Mouse (Mus musculus) adrenal gland, postnatal 36 days (tissue): ENCODE measurements around the gene Inip. TPM values are rescaled to one million over a fixed set of nuclear protein-coding genes. Genes with fewer than 3 reads are reported as not detected.

ENCODE experiments used
- DNase-seq, 2 experiments: peaks; one replicate each; pipeline ENCODE4 v3.0.0; 2021; ENCODE audit warnings: mixed read lengths in 1 of 2
- long read RNA-seq, 2 experiments: library from polyadenylated mRNA; stranded (forward); transcript quantifications; one replicate each; pipeline ENCODE4 v2.0.0; 2021; ENCODE audit warnings: borderline sequencing depth in 2 of 2
- total RNA-seq, 2 experiments: library from RNA; stranded (reverse); gene quantifications; 2 replicates each; pipeline ENCODE4 v1.2.3; 2021

Inip gene
- 10 to 100 TPM; 14.0 to 18.1 TPM for total RNA-seq
- long read RNA-seq, experiment 1, transcript Inip-201 (5 exons, 3,237 nt) = major isoform, 7 of 15 reads
- long read RNA-seq, experiment 1, transcript Inip-202 (4 exons, 1,438 nt) = minor isoform, 5 of 15 reads
- long read RNA-seq, experiment 1, partial matches to known transcripts = 0 of 15 reads
- long read RNA-seq, experiment 1, other reads (novel, unspliced or antisense) = 3 of 15 reads
- long read RNA-seq, experiment 2, partial matches to known transcripts = 0 of 6 reads
- long read RNA-seq, experiment 2, other reads (novel, unspliced or antisense) = 1 of 6 reads

- DNase-seq = no peak
These were observed at the start of gene Inip for GRCm38 (mm10) chr4:59801489-59801888. Gene Inip, minus strand, starts transcription at chr4:59801589.

DNA sequence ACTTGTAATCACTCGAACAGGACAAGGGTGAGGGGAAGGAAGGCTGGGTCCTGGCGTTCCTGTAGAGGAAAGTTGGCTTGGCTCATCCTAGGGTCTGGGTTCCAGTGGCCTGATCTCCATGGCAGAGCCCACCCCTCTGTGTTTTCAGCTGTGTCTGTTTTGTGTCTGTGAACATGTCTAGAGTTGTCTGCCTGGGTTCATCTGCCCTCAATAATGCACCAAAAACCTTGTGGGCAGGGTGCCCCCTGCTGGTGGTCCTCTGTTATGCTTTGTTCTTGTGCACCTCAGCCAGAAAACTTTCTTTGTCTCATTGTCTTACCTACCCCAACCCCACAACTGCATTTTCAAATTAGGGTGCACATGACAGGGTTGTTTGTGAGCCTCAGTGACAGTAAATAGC lies 48.8 kb upstream of the Inip start:
- peak; percentile 79 to 88 for DNase-seq

- no peak for DNase-seq
These were observed 46.1 kb upstream of the Inip start for GRCm38 (mm10) chr4:59847447-59847846.

GRCm38 (mm10) chr4:59845245-59845637 lies 43.9 kb upstream of the Inip start:
- no peak for DNase-seq

DNA sequence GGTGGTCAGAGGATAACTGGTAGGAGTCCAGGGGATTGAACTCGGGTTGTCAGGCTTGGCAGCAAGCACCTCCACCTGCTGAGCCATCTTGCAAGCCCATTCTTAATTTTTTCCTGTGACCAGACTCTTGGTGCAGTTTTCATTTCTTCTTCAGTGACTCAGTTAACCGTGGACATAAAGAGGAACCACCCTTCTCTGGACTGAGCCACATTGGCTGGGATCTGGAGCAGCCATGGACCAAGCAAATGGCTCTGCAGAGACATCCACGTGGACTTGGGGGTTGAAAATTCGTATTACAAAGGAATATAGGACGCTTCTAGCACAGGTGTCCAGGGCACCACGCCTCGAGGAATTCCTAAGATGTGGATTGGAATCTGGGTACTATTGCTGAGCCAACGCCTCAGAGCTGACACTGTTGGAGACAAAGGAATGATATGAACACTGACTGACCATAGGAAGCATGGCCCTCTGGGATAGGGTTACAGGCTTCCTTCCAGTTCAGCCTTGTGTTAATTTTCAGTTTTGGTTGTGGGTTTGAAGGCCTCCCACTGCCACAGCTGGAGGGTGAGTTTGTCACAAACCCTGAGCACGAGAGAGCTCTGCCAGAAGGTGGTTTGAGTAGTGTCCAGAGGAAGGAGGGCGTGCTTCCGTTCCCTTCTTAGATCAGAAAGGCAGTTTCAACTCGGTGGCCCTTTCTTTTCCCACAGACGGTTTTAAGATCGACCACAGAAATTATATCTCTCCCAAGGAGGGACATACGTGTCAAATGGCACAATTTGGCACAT lies 43.3 kb upstream of the Inip start:
- DNase-seq = no peak

DNA sequence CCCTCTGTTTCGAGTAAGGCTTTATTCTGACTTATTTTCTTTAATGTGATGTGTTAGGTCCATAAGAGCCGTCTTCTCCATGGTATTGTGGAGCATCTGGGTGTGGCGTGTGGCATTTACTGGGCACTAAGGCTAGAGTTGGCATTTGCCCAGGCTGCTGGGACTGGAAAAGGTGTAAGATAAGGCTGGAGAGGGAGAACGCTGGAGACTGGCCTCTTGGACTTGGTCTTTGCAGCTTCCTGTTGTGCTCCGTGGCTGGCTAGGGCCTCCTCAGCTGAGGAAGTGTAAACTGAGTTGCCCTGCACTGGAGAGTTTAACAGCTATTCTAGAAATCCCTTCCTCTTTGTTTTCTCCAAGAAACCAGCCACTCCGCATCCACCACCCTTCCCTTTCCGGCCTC lies 36.3 kb upstream of the Inip start:
- DNase-seq = peak; percentile 3 to 18

- no peak for DNase-seq
These were observed 31.4 kb upstream of the Inip start for GRCm38 (mm10) chr4:59832810-59833209.

- DNase-seq = no peak
These were observed 29.6 kb upstream of the Inip start for GRCm38 (mm10) chr4:59831038-59831437.

GRCm38 (mm10) chr4:59829072-59829471 lies 27.7 kb upstream of the Inip start:
- no peak for DNase-seq

GRCm38 (mm10) chr4:59826381-59826780 lies 25.0 kb upstream of the Inip start:
- no peak for DNase-seq

DNA sequence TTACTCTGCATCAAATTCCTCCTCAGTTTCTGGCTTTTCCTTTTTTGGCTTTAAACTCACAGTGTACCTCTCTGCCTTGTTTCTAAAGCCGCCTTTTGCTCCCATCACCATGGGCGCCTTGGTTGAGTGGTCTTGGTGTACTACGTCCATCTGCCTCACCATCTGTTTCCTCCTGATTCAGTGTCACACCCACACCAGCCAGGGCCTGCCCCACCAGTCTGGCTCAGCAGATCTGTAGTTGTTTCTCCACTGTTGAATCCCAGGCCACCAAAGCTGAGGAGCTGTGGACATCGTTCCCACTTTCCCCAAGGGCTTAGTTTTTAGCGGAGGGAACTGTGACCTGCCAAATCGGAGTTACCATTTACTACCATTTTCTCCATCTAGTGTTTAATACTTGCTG lies 24.2 kb upstream of the Inip start:
- no peak for DNase-seq

GRCm38 (mm10) chr4:59824860-59825259 lies 23.5 kb upstream of the Inip start:
- DNase-seq = no peak

- DNase-seq = no peak
These were observed 22.1 kb upstream of the Inip start for GRCm38 (mm10) chr4:59823470-59823869.

DNA sequence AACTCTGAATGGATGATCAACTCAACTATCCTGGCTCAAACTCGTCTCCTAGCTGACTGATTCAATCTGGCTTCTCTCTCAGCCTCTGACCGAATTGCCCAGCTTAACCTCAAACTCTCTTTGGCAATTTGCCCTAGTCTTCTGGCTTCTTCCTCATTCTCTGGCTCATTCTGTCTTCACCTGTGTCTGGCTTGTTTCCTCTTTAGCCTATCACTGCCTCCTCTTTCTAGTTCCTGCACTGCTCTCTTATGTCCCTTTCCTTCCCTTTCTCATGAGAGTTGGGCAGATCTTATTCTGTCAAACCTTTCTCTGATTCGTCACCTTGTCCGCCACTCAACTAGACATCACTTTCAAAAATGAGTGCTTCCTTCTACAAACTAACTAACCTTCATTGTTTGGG lies 20.7 kb upstream of the Inip start:
- no peak for DNase-seq

DNA sequence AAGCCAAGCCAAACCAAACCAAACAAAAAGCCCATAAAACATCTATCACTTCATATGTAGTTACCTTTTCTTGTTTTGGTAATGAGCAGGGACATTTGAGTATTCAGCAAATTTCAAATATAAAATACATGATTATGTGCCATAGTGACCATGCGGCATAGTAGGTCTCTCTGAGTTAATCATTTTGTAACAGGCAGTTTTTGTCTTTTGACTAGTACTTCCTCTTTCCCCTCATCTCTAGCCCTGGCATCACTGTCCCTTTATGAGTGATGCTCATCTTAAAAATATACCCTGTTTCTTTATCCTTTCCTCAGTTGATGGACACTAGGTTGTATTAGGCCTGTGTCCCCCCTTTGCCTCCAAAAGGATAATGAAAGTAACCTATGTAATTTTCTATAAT lies 20.1 kb upstream of the Inip start:
- no peak for DNase-seq

DNA sequence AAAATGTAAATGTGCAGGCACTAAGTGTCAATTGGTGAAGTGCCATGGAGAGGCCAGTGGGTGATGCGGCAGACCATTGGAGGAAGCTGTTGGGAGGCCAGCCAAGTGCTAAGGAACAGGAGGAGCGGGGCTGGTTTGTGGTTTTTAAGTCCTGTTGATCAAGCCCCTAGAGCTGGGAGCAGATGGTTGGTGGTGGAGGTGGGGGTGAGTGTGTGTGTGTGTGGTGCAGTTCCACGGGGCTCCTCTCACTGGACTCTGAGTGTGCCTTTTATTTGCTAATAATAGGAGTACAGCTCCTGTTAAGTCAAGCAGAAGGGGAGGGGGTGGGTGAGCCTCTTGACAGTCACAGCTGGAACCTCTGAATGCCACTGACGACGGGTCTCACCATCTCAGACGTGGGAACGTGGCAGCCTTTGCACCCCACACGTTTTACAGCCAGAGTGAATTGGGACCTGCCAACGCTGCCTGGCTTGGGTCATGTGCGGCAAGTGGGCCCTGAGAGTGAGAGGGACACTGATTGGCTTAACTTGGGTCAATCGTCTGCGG lies 18.2 kb upstream of the Inip start:
- DNase-seq = no peak

DNA sequence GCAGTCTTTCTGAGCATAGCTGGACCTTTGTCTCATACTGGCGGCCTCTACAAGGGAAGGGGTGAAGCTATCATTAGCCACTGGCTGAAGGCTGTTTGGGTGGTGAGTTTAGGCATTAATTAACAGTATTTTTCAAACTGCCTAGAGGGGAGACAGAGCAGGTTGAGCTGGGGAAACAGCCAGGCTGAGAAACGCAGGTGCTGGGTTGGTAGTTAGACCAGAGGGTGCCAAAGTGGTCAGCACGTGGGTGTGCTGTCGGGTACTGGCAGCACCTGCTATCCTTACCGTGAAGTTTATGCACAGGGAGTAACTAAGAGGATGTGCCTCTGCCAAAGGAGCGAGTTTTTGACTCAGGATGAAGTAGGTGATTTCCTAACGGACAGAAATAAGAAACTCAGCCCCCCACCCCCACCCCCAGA lies 17.7 kb upstream of the Inip start:
- DNase-seq = no peak

DNA sequence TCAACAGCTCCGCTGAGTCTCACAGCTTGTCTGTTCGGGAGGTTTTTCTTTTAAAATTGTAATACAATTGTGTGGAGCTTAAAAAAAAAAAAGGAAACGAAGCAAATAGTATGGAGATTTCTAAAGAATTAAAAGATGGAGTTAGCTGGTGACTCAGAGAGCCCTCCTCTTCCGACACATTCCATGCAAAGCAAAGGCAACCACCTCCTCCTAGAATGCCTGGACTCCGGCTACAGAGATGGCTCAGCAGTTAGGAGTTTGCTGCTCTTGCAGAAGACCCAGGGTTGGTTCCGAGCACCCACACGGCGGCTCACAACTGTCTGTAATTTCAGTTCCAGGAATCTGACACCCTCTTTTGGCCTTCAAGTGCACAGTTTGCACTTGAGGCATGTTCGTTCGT lies 17.1 kb upstream of the Inip start:
- DNase-seq = no peak

DNA sequence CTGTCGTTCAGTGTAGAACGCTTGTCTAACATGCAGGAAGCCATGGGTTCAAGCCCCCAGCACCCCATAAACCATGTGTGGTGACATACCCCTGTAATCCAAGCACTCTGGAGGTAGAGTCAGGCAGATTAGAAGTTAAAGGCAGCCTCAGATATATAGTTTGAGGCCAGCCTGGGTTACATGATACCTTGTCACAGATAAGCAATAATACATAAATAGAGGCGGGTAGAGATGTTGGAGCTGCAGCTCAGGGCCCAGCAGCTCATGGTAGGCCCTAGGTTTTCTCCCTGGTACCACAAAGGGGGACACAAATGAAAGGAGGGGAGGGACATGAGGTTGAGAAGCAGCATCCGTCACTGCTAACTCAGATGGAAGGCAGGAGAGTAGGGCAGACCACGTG lies 16.4 kb upstream of the Inip start:
- DNase-seq = no peak

GRCm38 (mm10) chr4:59816477-59816876 lies 15.1 kb upstream of the Inip start:
- no peak for DNase-seq

- DNase-seq = no peak
These were observed 14.6 kb upstream of the Inip start for GRCm38 (mm10) chr4:59816016-59816415.

DNA sequence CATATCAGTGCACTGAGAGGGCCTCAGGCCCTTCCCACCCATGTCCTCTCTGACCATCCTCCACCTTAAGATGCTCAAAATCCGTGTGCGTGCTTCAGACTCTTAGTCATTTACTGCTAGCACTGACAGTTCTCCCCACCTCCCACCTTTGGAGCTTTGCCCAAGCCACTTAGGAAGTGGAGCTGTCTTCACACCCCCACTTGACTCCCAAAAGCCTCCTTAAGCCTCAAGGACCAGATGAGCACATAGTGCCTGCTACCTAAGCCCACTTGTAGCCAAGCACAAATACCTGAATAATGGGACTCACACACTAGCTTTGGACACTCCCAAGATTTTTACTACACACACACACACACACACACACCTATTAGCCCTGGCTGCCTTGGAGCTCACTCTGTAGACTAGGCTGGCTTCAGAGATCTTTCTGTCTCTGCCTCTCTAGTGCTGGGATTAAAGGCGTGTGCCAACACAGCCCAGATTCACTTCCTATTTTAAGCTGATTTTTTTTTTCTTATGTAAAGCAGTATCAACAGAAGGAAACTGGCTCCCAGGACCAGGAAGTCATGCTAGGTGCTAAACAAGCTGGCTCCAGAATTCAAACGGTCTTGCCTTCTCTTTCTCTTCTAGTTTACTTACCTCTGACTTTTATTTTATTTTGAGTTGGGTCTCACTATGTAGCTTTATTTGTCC lies 13.9 kb upstream of the Inip start:
- no peak for DNase-seq

GRCm38 (mm10) chr4:59814094-59814493 lies 12.7 kb upstream of the Inip start:
- DNase-seq = no peak
